In genomic region chr19:5558770-5559169, GRCm38 (mm10) we compare ENCODE assay signal across 19 mouse cellular contexts. TPM values are rescaled to one million over a fixed set of nuclear protein-coding genes. Genes with fewer than 3 reads are reported as not detected.
A peak's percentile ranks its signal among the peaks of the same experiment; 100 is the strongest.
DNase-seq lines count a peak whose midpoint lies in the region; ATAC-seq lines count a peak whose summit lies in the region.
"Had no signal": no experiment of that assay in that cellular context is flagged by ENCODE, and none has a peak within 500 bp of the region (broad histone marks: within the 10 kb centered on the region; RNA-seq: fewer than 3 reads in every experiment).

No protein-coding gene starts in this region.

- H3K4me3 ChIP-seq in kidney, embryonic 14.5 days (ENCODE audit: low read length), result peak overlapping the region; percentile 48
- no peak overlapping the region for H3K4me3 ChIP-seq in midbrain, embryonic 11.5 days (ENCODE audit: low read depth, low read length)
- H3K4me3 ChIP-seq in midbrain, embryonic 15.5 days, result no peak overlapping the region
- H3K4me3 ChIP-seq in intestine, embryonic 16.5 days (ENCODE audit: low read length), result peak overlapping the region; percentile 58
- H3K4me3 ChIP-seq in stomach, embryonic 15.5 days (replicated peaks), result peak overlapping the region; percentile 48
- H3K4me3 ChIP-seq: layer of hippocampus, adult 2 months; midbrain, embryonic 13.5 days had no signal

- no peak for ATAC-seq in kidney, embryonic 14.5 days (ENCODE audit: low FRiP score, low TSS enrichment)
- ATAC-seq in midbrain, embryonic 11.5 days (ENCODE audit: low FRiP score), result no peak
- ATAC-seq in midbrain, embryonic 15.5 days (replicated peaks), result no peak
- no peak for ATAC-seq in intestine, embryonic 16.5 days
- ATAC-seq in stomach, embryonic 15.5 days (ENCODE audit: insufficient read depth, low FRiP score, low read depth), result no peak
- ATAC-seq: hindbrain, postnatal 0 days; midbrain, embryonic 13.5 days had no signal

- H3K36me3 ChIP-seq in kidney, embryonic 14.5 days (ENCODE audit: control insufficient read depth, insufficient read depth, low read length), result no peaks in the 10 kb centered on the region
- no peaks in the 10 kb centered on the region for H3K36me3 ChIP-seq in midbrain, embryonic 11.5 days (ENCODE audit: control insufficient read depth, insufficient read depth, low read length)
- no peaks in the 10 kb centered on the region for H3K36me3 ChIP-seq in midbrain, embryonic 15.5 days (replicated peaks)
- no peaks in the 10 kb centered on the region for H3K36me3 ChIP-seq in intestine, embryonic 16.5 days (ENCODE audit: control insufficient read depth, insufficient read depth, low read length)
- H3K36me3 ChIP-seq in stomach, embryonic 15.5 days, result no peaks in the 10 kb centered on the region
- H3K36me3 ChIP-seq: G1E; midbrain, embryonic 13.5 days had no signal

- 0 out of 2 replicates have a peak overlapping the region, but pooled peaks have one; percentile 69 for H3K9ac ChIP-seq in kidney, embryonic 14.5 days (ENCODE audit: low read depth, low read length)
- H3K9ac ChIP-seq in midbrain, embryonic 11.5 days (ENCODE audit: low read length), result no peak overlapping the region
- H3K9ac ChIP-seq in midbrain, embryonic 15.5 days, result no peak overlapping the region
- H3K9ac ChIP-seq in intestine, embryonic 16.5 days (ENCODE audit: low read depth, low read length), result peak overlapping the region; percentile 71
- H3K9ac ChIP-seq in stomach, embryonic 15.5 days, result no peak overlapping the region
- H3K9ac ChIP-seq: midbrain, embryonic 13.5 days had no signal

- DNase-seq in kidney, adult 8-10 months, result no peak
- peak; percentile 83 for DNase-seq in midbrain, embryonic 11.5 days (ENCODE audit: low spot score, missing footprints)
- DNase-seq in adrenal gland, adult 8-10 months, result no peak
- DNase-seq in thymus, postnatal 4 days, result no peak
- DNase-seq: adrenal gland, postnatal 10 days; cerebellum, adult 9-10 months; gastrocnemius, postnatal 14 days; heart, postnatal 4 days; lung, postnatal 36 days; thymus, adult 2 months had no signal

- H3K4me1 ChIP-seq in kidney, embryonic 14.5 days (ENCODE audit: control insufficient read depth, insufficient read depth, low read length), result peaks cover 23% of the 10 kb centered on the region; the same call in 1 of the 2 replicates
- H3K4me1 ChIP-seq in midbrain, embryonic 11.5 days (ENCODE audit: control insufficient read depth, insufficient read depth, low read length), result peaks cover 11% of the 10 kb centered on the region
- H3K4me1 ChIP-seq in midbrain, embryonic 15.5 days, result peaks cover 17% of the 10 kb centered on the region
- peaks cover 28% of the 10 kb centered on the region for H3K4me1 ChIP-seq in intestine, embryonic 16.5 days (ENCODE audit: control insufficient read depth, insufficient read depth, low read length)
- H3K4me1 ChIP-seq in stomach, embryonic 15.5 days, result peaks cover 22% of the 10 kb centered on the region

- 40% methylated on average over 8 of the region's 8 CpGs for WGBS in kidney, embryonic 14.5 days
- WGBS in midbrain, embryonic 11.5 days, result 61% methylated on average over 8 of the region's 8 CpGs
- WGBS in midbrain, embryonic 15.5 days, result 61% methylated on average over 8 of the region's 8 CpGs
- 47% methylated on average over 8 of the region's 8 CpGs for WGBS in intestine, embryonic 16.5 days
- 60% methylated on average over 8 of the region's 8 CpGs for WGBS in stomach, embryonic 15.5 days

- H3K27ac ChIP-seq in kidney, embryonic 14.5 days (ENCODE audit: low read depth, low read length), result peak overlapping the region; percentile 91
- no peak overlapping the region for H3K27ac ChIP-seq in midbrain, embryonic 11.5 days (ENCODE audit: low read depth, low read length)
- no peak overlapping the region for H3K27ac ChIP-seq in midbrain, embryonic 15.5 days
- H3K27ac ChIP-seq in intestine, embryonic 16.5 days (ENCODE audit: low read length), result peak overlapping the region; percentile 92
- no peak overlapping the region for H3K27ac ChIP-seq in stomach, embryonic 15.5 days
- H3K27ac ChIP-seq: hindbrain, postnatal 0 days; layer of hippocampus, adult 2 months; midbrain, embryonic 13.5 days had no signal

- H3K9me3 ChIP-seq in kidney, embryonic 14.5 days (ENCODE audit: control insufficient read depth, low read length), result no peaks in the 10 kb centered on the region
- no peaks in the 10 kb centered on the region for H3K9me3 ChIP-seq in midbrain, embryonic 11.5 days (ENCODE audit: control insufficient read depth, low read length)
- no peaks in the 10 kb centered on the region for H3K9me3 ChIP-seq in midbrain, embryonic 15.5 days
- H3K9me3 ChIP-seq in intestine, embryonic 16.5 days (ENCODE audit: control insufficient read depth, low read length), result no peaks in the 10 kb centered on the region
- no peaks in the 10 kb centered on the region for H3K9me3 ChIP-seq in stomach, embryonic 15.5 days
- H3K9me3 ChIP-seq: midbrain, embryonic 13.5 days had no signal

- peak overlapping the region; percentile 70 for H3K4me2 ChIP-seq in kidney, embryonic 14.5 days (replicated peaks; ENCODE audit: low read depth, low read length)
- no peak overlapping the region for H3K4me2 ChIP-seq in midbrain, embryonic 11.5 days
- no peak overlapping the region for H3K4me2 ChIP-seq in midbrain, embryonic 15.5 days
- H3K4me2 ChIP-seq in intestine, embryonic 16.5 days (ENCODE audit: low read depth, low read length), result peak overlapping the region; percentile 50
- peak overlapping the region; percentile 77 for H3K4me2 ChIP-seq in stomach, embryonic 15.5 days
- H3K4me2 ChIP-seq: liver, embryonic 11.5 days; midbrain, embryonic 13.5 days had no signal

- H3K27me3 ChIP-seq in kidney, embryonic 14.5 days (ENCODE audit: control insufficient read depth, insufficient read depth, low read length), result peaks cover 46% of the 10 kb centered on the region
- H3K27me3 ChIP-seq in midbrain, embryonic 11.5 days (ENCODE audit: control insufficient read depth, insufficient read depth, low read length), result peaks cover 56% of the 10 kb centered on the region
- H3K27me3 ChIP-seq in midbrain, embryonic 15.5 days (replicated peaks), result peaks cover 76% of the 10 kb centered on the region
- peaks cover 4% of the 10 kb centered on the region; the same call in 1 of the 2 replicates for H3K27me3 ChIP-seq in intestine, embryonic 16.5 days (replicated peaks; ENCODE audit: control insufficient read depth, insufficient read depth, low read length)
- H3K27me3 ChIP-seq in stomach, embryonic 15.5 days (replicated peaks), result peaks cover 47% of the 10 kb centered on the region

RNA-seq across cellular contexts. Expression of gene Ovol1, which starts 1.7 kb away (rescaled TPM):
- 11.1 and 11.8 TPM in 2 replicates for polyA plus RNA-seq in kidney, embryonic 14.5 days (2014; fragmentation: Nextera tagmentation; extraction: Ambion mirVana)
- polyA plus RNA-seq in midbrain, embryonic 11.5 days (2014; fragmentation: Nextera tagmentation; extraction: Ambion mirVana), result 0.18 TPM in 1 of 2 replicates, not detected in the other
- polyA plus RNA-seq in midbrain, embryonic 15.5 days (2015; fragmentation: Nextera tagmentation; extraction: Ambion mirVana), result 0.10 and 0.13 TPM in 2 replicates
- 24.4 and 25.6 TPM in 2 replicates for polyA plus RNA-seq in intestine, embryonic 16.5 days (2015; fragmentation: Nextera tagmentation; extraction: Ambion mirVana)
- 14.6 and 17.8 TPM in 2 replicates for polyA plus RNA-seq in stomach, embryonic 15.5 days (2015; fragmentation: Nextera tagmentation; extraction: Ambion mirVana)
- not detected for total RNA-seq in adrenal gland, adult 8-10 months (2022)
- total RNA-seq: adrenal gland, postnatal 10 days; gastrocnemius, postnatal 14 days; heart, postnatal 4 days; hindbrain, postnatal 0 days; layer of hippocampus, adult 2 months had no signal
- polyA plus RNA-seq: G1E; midbrain, embryonic 13.5 days had no signal

RNA-seq across cellular contexts. Expression of gene Ap5b1, which starts 9.1 kb away (rescaled TPM):
- polyA plus RNA-seq in kidney, embryonic 14.5 days (2014; fragmentation: Nextera tagmentation; extraction: Ambion mirVana), result 7.6 and 9.2 TPM in 2 replicates
- 1.0 and 1.5 TPM in 2 replicates for polyA plus RNA-seq in midbrain, embryonic 11.5 days (2014; fragmentation: Nextera tagmentation; extraction: Ambion mirVana)
- 3.0 and 3.1 TPM in 2 replicates for polyA plus RNA-seq in midbrain, embryonic 15.5 days (2015; fragmentation: Nextera tagmentation; extraction: Ambion mirVana)
- polyA plus RNA-seq in intestine, embryonic 16.5 days (2015; fragmentation: Nextera tagmentation; extraction: Ambion mirVana), result 10.3 and 10.8 TPM in 2 replicates
- 7.1 and 8.3 TPM in 2 replicates for polyA plus RNA-seq in stomach, embryonic 15.5 days (2015; fragmentation: Nextera tagmentation; extraction: Ambion mirVana)
- total RNA-seq in adrenal gland, adult 8-10 months (2022), result 10 to 100 TPM; 10.8 to 15.7 (median 13.1) TPM

RNA-seq across cellular contexts. Expression of gene Rnaseh2c, which starts 42.9 kb away (rescaled TPM):
- polyA plus RNA-seq in kidney, embryonic 14.5 days (2014; fragmentation: Nextera tagmentation; extraction: Ambion mirVana), result 159 and 182 TPM in 2 replicates
- 157 and 173 TPM in 2 replicates for polyA plus RNA-seq in midbrain, embryonic 11.5 days (2014; fragmentation: Nextera tagmentation; extraction: Ambion mirVana)
- 56.2 and 57.7 TPM in 2 replicates for polyA plus RNA-seq in midbrain, embryonic 15.5 days (2015; fragmentation: Nextera tagmentation; extraction: Ambion mirVana)
- polyA plus RNA-seq in intestine, embryonic 16.5 days (2015; fragmentation: Nextera tagmentation; extraction: Ambion mirVana), result 111 and 131 TPM in 2 replicates
- polyA plus RNA-seq in stomach, embryonic 15.5 days (2015; fragmentation: Nextera tagmentation; extraction: Ambion mirVana), result 124 and 144 TPM in 2 replicates
- total RNA-seq in adrenal gland, adult 8-10 months (2022), result 100 to 1,000 TPM; 123 to 156 (median 130) TPM

RNA-seq across cellular contexts. Expression of gene Snx32, which starts 48.4 kb away (rescaled TPM):
- polyA plus RNA-seq in kidney, embryonic 14.5 days (2014; fragmentation: Nextera tagmentation; extraction: Ambion mirVana), result 5.7 and 6.5 TPM in 2 replicates
- 17.9 and 20.3 TPM in 2 replicates for polyA plus RNA-seq in midbrain, embryonic 11.5 days (2014; fragmentation: Nextera tagmentation; extraction: Ambion mirVana)
- polyA plus RNA-seq in midbrain, embryonic 15.5 days (2015; fragmentation: Nextera tagmentation; extraction: Ambion mirVana), result 106 and 111 TPM in 2 replicates
- polyA plus RNA-seq in intestine, embryonic 16.5 days (2015; fragmentation: Nextera tagmentation; extraction: Ambion mirVana), result 6.9 and 7.4 TPM in 2 replicates
- polyA plus RNA-seq in stomach, embryonic 15.5 days (2015; fragmentation: Nextera tagmentation; extraction: Ambion mirVana), result 8.8 and 11.1 TPM in 2 replicates
- total RNA-seq in adrenal gland, adult 8-10 months (2022), result 10 to 100 TPM; 13.4 to 35.0 (median 23.9) TPM

RNA-seq across cellular contexts. Expression of gene Kat5, which starts 51.3 kb away (rescaled TPM):
- polyA plus RNA-seq in kidney, embryonic 14.5 days (2014; fragmentation: Nextera tagmentation; extraction: Ambion mirVana), result 31.5 and 36.0 TPM in 2 replicates
- 36.9 and 40.0 TPM in 2 replicates for polyA plus RNA-seq in midbrain, embryonic 11.5 days (2014; fragmentation: Nextera tagmentation; extraction: Ambion mirVana)
- polyA plus RNA-seq in midbrain, embryonic 15.5 days (2015; fragmentation: Nextera tagmentation; extraction: Ambion mirVana), result 82.3 and 84.7 TPM in 2 replicates
- 40.2 and 40.9 TPM in 2 replicates for polyA plus RNA-seq in intestine, embryonic 16.5 days (2015; fragmentation: Nextera tagmentation; extraction: Ambion mirVana)
- polyA plus RNA-seq in stomach, embryonic 15.5 days (2015; fragmentation: Nextera tagmentation; extraction: Ambion mirVana), result 42.2 and 49.1 TPM in 2 replicates
- 10 to 100 TPM; 71.6 to 90.4 (median 76.6) TPM for total RNA-seq in adrenal gland, adult 8-10 months (2022)

Comparison
In these comparisons a context has a peak if more than half of its experiments do, and no peak if none do; other contexts are left out.
1. H3K27ac ChIP-seq: peak in kidney, embryonic 14.5 days (single experiment) and intestine, embryonic 16.5 days (single experiment); none in midbrain, embryonic 11.5 days (single experiment), midbrain, embryonic 15.5 days (single experiment) and stomach, embryonic 15.5 days (single experiment).
2. H3K4me2 ChIP-seq: peak in kidney, embryonic 14.5 days (single experiment), intestine, embryonic 16.5 days (single experiment) and stomach, embryonic 15.5 days (single experiment); none in midbrain, embryonic 11.5 days (single experiment) and midbrain, embryonic 15.5 days (single experiment).
3. H3K4me3 ChIP-seq: peak in kidney, embryonic 14.5 days (single experiment), intestine, embryonic 16.5 days (single experiment) and stomach, embryonic 15.5 days (single experiment); none in midbrain, embryonic 11.5 days (single experiment) and midbrain, embryonic 15.5 days (single experiment).
4. H3K9ac ChIP-seq: peak in kidney, embryonic 14.5 days (single experiment) and intestine, embryonic 16.5 days (single experiment); none in midbrain, embryonic 11.5 days (single experiment), midbrain, embryonic 15.5 days (single experiment) and stomach, embryonic 15.5 days (single experiment).
5. RNA of gene Ovol1, which starts 1.7 kb away (polyA plus RNA-seq): 24.4 to 25.6 TPM in intestine, embryonic 16.5 days, 14.6 to 17.8 TPM in stomach, embryonic 15.5 days and 11.1 to 11.8 TPM in kidney, embryonic 14.5 days; 0.18 TPM in midbrain, embryonic 11.5 days and 0.10 to 0.13 TPM in midbrain, embryonic 15.5 days; every median in the first group is over 10 times any median in the second.